Mouse (Mus musculus) spleen, postnatal 0 days (tissue): ENCODE data around the gene Rbm17. TPM values are rescaled to one million over a fixed set of nuclear protein-coding genes. Genes with fewer than 3 reads are reported as not detected.

Experiments
- polyA plus RNA-seq: library from polyadenylated mRNA; unstranded; fragments of >200 nt; fragmentation: Nextera tagmentation; extraction: Ambion mirVana; gene quantifications from 2 replicates; pipeline ENCODE4 v1.2.1, GENCODE M21; 2015

The Rbm17 gene
- polyA plus RNA-seq, result 86.4 and 94.8 TPM in 2 replicates

DNA sequence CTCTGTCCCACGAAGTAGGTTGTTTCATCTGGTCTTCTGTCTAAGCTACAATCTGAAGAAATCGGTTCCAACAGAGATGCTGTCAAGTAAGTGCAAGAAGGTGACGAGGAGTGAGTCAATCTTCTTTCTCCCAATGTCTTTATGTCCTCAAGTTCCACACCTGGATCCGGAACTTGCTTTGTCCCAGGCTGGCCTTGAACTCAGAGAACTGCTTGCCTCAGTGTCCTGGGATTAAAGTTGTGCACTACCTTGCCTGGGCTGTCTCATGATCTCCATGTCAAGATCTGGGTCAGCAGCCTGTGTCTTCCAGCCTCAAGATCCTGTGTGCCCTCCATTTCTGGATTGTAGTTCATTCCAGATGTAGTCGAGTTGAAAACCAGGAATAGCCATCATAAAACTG is at the start of gene Rbm17:
Gene Rbm17, minus strand, starts transcription at position 101 of the 400 bp plus-strand sequence.

DNA sequence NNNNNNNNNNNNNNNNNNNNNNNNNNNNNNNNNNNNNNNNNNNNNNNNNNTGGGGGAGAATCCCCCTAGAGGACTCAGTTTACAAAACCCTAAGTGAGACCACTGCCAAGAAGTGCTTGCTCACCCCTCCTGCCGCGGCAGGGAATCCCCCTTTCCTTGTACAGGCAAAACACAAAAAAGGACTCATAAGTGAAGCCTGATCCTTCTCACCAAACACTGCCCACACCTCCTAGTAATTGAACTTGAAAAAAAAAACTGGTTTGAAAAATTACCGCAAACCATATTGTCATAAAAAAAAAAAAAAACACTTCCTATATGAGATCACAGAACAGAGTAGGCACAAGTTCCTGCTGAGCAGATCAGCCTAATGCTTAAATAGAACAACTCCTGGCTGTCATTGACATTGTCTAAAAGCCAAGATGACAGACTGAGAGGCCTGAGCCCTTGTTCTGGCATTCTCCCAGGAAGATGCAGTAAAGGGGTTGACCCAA is 38.5 kb upstream of the Rbm17 start, which contains the start of gene Il2ra:
Gene Il2ra, plus strand, starts transcription at position 357 of the 491 bp plus-strand sequence.

DNA sequence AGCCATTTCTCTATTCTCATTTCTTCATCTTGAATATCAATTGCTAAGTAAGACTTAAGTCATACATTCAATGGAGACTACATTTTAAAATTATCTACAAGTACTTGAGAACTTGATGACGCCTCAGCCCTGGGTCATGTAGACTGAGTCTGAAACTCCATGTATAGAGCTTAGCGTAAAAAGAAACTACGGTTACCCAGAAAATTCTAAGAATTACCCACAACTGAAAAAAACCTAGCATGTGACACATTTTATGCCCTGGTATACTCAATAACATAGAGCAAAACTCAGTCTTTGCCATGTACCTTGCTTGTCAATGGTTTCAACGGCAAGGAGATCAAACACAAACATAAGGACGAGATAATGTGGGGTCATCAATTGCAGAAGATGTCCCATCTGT is 21.9 kb upstream of the Rbm17 start, which contains the start of gene Gm17490:
Gene Gm17490, minus strand, starts transcription at position 375 of the 400 bp plus-strand sequence.

DNA sequence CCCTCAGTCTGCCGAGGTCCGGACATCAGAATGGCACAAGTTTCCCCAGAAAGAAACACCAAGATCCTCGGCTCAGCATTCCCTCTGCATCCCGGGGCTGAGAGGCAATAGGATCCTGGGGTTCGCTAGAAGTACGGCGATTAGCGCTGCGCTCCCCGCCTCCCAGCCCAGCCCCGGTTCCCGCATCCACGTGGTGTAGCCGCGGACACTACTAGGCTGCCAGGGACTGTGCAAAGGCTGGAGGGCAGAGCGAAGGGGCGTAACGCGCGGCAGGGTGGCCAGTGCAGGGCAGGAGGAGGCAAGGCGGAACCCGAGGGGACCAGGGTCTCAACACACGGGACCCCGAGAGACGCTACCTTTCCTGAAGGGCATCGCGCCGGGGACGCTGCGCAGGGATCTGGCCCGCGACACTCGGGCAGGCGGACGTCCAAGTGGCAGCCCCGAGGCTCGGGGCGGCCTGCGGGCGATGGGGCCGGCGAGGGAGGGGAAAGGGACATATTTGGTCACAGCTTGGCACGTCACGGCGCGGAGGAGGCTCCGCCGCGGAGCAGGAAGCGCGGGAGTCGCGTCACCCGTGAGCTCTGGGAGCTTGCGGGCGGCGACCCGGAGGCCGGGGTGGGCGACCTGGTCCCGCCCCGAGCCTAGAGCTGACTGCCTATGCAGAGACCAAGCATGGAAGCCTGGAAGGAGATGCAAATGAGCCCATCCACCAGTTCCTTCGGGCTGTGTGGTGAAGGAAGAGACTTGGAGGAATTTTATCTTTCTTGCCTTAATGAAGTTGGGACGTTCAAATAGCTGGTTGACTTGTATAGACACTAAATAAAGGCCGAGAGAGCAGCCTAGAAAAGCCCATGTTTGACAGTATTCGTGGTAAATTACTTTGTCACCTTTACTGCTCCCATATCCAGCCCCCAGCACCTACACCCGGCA is 50.2 kb downstream of the Rbm17 start, which contains the start of gene Pfkfb3:
Gene Pfkfb3, minus strand, starts transcription at position 607 of the 930 bp plus-strand sequence.

Other genes starting within 250 kb of the Rbm17 start
- gene Pfkfb3, start 50.1 kb downstream of the Rbm17 start, polyA plus RNA-seq, result 4.5 and 4.9 TPM in 2 replicates
- gene Gm17490, start 22.1 kb upstream of the Rbm17 start, polyA plus RNA-seq, result not detected in 2 replicates
- gene Il2ra, start 38.7 kb upstream of the Rbm17 start, polyA plus RNA-seq, result 0.07 TPM in 2 replicates
- 4.5 TPM in 2 replicates for gene Il15ra, start 101.1 kb upstream of the Rbm17 start, polyA plus RNA-seq
- gene Fbh1, start 173.4 kb upstream of the Rbm17 start, polyA plus RNA-seq, result 35.5 and 39.6 TPM in 2 replicates
- gene Ankrd16, start 173.7 kb upstream of the Rbm17 start, polyA plus RNA-seq, result 22.8 and 27.7 TPM in 2 replicates